Mouse (Mus musculus) small intestine, adult 2 months (tissue): ENCODE data around the gene Rps19bp1.

ENCODE experiments used
- CTCF ChIP-seq: fragments of 200-500 bp; IDR thresholded peaks from 2 replicates; pipeline ENCODE4 v1.5.1; 2012; ENCODE audit warnings: low read depth, mild to moderate bottlenecking, control low read depth, inconsistent platforms, low read length, moderate library complexity, mixed read lengths; ENCODE audit not compliant: insufficient replicate concordance, insufficient read length; ENCODE audit errors: extremely low read depth
- POLR2A ChIP-seq: fragments of 200-500 bp; IDR thresholded peaks from 2 replicates; pipeline ENCODE4 v1.6.1; 2012; ENCODE audit warnings: low read depth, mild to moderate bottlenecking, control low read depth, inconsistent platforms, low read length, moderate library complexity

DNA sequence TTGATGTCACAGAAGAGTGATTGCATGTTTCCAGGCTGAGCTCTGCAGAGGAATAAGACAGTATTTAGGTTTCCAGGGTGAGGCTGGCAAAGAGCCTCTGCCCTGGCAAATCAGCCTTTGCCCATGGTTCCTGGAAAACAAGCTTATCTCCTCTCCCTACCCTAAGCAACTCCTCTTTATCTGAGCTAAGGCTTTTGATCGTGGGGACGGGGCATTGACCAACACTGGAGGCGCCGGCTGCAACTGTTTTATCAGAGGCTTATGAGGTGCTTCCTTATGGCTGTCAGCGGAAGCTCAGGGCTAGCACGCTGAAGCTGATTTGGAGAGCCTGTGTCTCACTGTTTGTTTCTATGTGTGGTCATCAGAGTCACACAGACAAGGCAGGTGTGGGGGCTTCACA, 13.5 kb downstream of the Rps19bp1 start:
- TF ChIP-seq CTCF = no peak
- no peak; the same call in 1 of the 2 replicates for TF ChIP-seq POLR2A
